Mouse (Mus musculus): ENCODE data around the gene Lsm12.

Lsm12 gene

GRCm38 (mm10) chr11:102216056-102216885 is 31.2 kb upstream of the Lsm12 start:
- DNase-seq = no peak

GRCm38 (mm10) chr11:102215511-102215910 is 30.4 kb upstream of the Lsm12 start:
- DNase-seq = no peak

GRCm38 (mm10) chr11:102214430-102215156 is 29.5 kb upstream of the Lsm12 start:
- DNase-seq = no peak

- no peak for DNase-seq
Measured at GRCm38 (mm10) chr11:102211936-102212341, 26.8 kb upstream of the Lsm12 start.

GRCm38 (mm10) chr11:102211011-102211410 is 25.9 kb upstream of the Lsm12 start:
- no peak for DNase-seq

GRCm38 (mm10) chr11:102210185-102210584 is 25.1 kb upstream of the Lsm12 start:
- peak in 1 of 2 experiments; percentile 3 for DNase-seq

- peak in 1 of 2 experiments; percentile 7 for DNase-seq
Measured at GRCm38 (mm10) chr11:102209742-102210141, 24.6 kb upstream of the Lsm12 start.

- DNase-seq = no peak
Measured at GRCm38 (mm10) chr11:102208846-102209245, 23.8 kb upstream of the Lsm12 start.

- no peak for DNase-seq
Measured at GRCm38 (mm10) chr11:102207825-102208777, 23.0 kb upstream of the Lsm12 start.

GRCm38 (mm10) chr11:102206481-102206880 is 21.4 kb upstream of the Lsm12 start:
- DNase-seq = no peak

- DNase-seq = no peak
Measured at GRCm38 (mm10) chr11:102201408-102201821, 16.3 kb upstream of the Lsm12 start.

GRCm38 (mm10) chr11:102199856-102200255 is 14.8 kb upstream of the Lsm12 start:
- DNase-seq = no peak

GRCm38 (mm10) chr11:102198245-102198644 is 13.1 kb upstream of the Lsm12 start:
- DNase-seq = no peak

- no peak for DNase-seq
Measured at GRCm38 (mm10) chr11:102196018-102196797, 11.1 kb upstream of the Lsm12 start.

- no peak for DNase-seq
Measured at GRCm38 (mm10) chr11:102193657-102194440, 8.8 kb upstream of the Lsm12 start.

GRCm38 (mm10) chr11:102190848-102191247 is 5.8 kb upstream of the Lsm12 start:
- DNase-seq = no peak

- DNase-seq = peak; percentile 80 to 87
Measured at GRCm38 (mm10) chr11:102189461-102190436, 4.7 kb upstream of the Lsm12 start, which contains the start of gene G6pc3. Gene G6pc3, plus strand, starts transcription at chr11:102189620.

- no peak for DNase-seq
Measured at GRCm38 (mm10) chr11:102188980-102189379, 3.9 kb upstream of the Lsm12 start.

GRCm38 (mm10) chr11:102186235-102186634 is 1.1 kb upstream of the Lsm12 start:
- DNase-seq = no peak

GRCm38 (mm10) chr11:102185677-102186076 is 581 bp upstream of the Lsm12 start:
- DNase-seq = no peak
